Mouse (Mus musculus) cortical plate, adult 2 months (tissue): Measurements from ENCODE around the gene Rrp1.

ENCODE experiments used
- CTCF ChIP-seq: fragments of 200-500 bp; IDR thresholded peaks from 2 replicates; pipeline ENCODE4 v1.5.1; 2011; ENCODE audit warnings: mild to moderate bottlenecking, control low read depth, low read length; ENCODE audit not compliant: insufficient read depth; ENCODE audit errors: extremely low read depth
- POLR2A ChIP-seq: fragments of 200-500 bp; IDR thresholded peaks from 2 replicates; pipeline ENCODE4 v1.6.1; 2011; ENCODE audit warnings: mild to moderate bottlenecking, low read length, control low read depth; ENCODE audit not compliant: insufficient read depth; ENCODE audit errors: extremely low read depth

DNA sequence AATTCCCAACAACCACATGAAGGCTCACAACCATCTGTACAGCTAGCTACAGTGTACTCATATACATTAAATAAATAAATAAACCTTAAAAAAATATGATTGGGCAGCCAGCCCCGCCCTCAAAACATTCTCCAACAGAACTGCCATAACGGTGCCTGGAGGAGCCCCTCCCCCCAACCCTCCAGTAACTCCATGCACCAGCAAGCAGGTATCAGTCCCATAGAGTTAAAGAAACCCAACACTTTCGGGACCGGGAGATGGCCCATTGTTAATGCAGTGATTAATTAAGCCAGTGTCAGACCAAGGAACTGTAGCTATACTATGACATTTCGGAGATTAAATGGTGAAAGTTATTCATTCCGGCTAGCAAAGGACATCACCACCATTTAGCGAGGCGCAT, 992 bp downstream of the Rrp1 start:
- TF ChIP-seq POLR2A (no peak), CTCF (no peak)
